Mouse (Mus musculus) thymus, adult 2 months (tissue): ENCODE measurements around the gene Kbtbd8.

Source experiments
- CTCF ChIP-seq: fragments of 200-500 bp; IDR thresholded peaks from 2 replicates; pipeline ENCODE4 v1.5.1; 2012; ENCODE audit warnings: mild to moderate bottlenecking, control low read depth, low read length, moderate library complexity, borderline replicate concordance; ENCODE audit not compliant: control insufficient read depth, poor library complexity, insufficient read depth; ENCODE audit errors: extremely low read depth
- POLR2A ChIP-seq: fragments of 200-500 bp; IDR thresholded peaks from 2 replicates; pipeline ENCODE4 v1.6.1; 2012; ENCODE audit warnings: mild to moderate bottlenecking, low read length, control low read depth, moderate library complexity; ENCODE audit not compliant: control insufficient read depth, poor library complexity, insufficient read depth; ENCODE audit errors: extremely low read depth

- no peak for TF ChIP-seq POLR2A
- no peak for TF ChIP-seq CTCF
These were observed 47.3 kb upstream of the Kbtbd8 start for GRCm38 (mm10) chr6:95069753-95070152.
